Mouse (Mus musculus) embryo, embryonic 11 days (tissue): ENCODE results near the gene Rap1gds1.

Experiments
- DNase-seq: peaks from one replicate; pipeline ENCODE4 v3.0.0-alpha.2; 2015

The Rap1gds1 gene

DNA sequence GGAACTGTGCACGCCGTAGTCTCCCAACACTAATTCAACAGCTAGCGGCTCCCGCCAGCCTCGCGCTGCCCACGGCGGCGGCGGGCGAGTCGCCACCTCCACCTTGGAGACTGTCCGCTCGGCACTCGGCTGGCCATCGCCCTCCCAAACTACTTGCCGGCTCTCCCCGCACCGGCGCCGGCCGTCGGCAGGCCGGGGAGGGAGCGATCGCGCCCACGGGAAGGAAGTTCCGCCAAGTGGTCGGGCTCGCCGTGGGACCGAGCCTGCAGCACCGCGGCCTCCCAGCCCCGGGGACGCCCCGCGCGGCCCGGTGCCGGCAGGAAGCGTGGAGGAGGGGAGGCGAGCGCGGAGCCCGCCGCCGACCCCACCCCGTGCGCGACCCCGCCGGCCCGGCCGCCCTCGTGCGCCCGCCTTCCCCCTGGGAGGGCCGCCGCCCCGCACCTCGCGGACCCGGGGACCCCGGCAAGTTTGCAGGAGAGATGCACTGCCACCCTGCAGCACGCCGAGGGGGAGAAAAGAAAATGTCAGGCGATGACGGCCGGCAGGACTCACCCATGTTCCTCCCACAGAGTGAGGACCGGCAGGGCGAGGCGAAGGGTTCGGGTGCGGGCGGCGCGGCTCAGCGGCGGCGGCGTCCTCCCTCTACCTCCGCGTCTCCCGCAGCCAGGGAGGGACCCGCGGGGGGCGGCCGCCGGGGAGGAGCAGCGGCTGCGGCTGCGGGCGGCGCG, at the start of gene Rap1gds1:
Rap1gds1 (minus strand) TSS at position 718 of the 728 bp plus-strand sequence.
- DNase-seq, result peak; percentile 73

DNA sequence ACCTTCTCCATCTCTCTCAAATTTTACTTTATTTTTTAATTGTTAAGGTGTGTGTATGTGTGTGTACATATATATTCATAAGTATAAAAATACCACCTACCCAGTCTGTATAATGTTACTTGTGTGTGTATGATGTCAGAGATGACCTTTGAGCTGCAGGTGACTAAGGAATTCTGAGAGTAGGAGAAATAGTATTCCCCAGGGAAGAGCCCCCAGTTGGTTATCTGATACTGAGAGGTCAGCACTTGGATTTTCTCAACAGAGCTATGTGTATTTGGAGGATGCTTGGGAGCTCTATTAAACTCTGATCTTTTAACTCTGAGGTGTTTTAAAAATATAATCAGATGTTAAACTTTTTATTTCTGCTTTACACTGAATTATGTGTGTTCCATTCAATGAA, 43.4 kb upstream of the Rap1gds1 start:
- peak; percentile 15 for DNase-seq

DNA sequence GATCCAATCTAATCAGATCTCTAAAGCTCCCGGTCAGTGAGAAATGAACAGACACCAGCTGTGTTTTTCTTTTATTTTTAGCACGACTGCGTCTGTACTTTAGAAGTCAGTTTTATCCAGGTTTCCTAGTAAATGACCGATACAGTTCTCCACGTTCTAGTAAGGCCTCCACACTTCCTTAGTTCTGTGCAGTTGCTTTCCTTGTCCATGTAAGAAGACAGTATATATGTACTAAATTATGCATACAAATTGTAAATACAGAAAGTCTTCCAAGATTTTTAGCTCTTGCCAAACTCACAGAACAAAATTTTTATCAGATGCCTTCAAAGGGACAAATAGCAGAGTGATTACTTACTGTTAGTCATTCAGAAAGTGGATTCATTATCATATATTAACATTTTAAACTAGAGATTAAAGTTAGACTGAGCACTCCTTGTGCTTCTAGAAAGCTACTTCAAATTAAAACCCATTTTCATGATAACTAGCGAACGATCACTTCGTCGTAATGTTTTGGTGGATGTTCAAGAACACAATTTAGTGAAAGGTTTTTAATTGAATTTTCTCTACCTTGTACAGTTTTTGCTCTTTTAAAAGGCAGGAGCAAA, 41.8 kb upstream of the Rap1gds1 start:
- DNase-seq, result no peak

DNA sequence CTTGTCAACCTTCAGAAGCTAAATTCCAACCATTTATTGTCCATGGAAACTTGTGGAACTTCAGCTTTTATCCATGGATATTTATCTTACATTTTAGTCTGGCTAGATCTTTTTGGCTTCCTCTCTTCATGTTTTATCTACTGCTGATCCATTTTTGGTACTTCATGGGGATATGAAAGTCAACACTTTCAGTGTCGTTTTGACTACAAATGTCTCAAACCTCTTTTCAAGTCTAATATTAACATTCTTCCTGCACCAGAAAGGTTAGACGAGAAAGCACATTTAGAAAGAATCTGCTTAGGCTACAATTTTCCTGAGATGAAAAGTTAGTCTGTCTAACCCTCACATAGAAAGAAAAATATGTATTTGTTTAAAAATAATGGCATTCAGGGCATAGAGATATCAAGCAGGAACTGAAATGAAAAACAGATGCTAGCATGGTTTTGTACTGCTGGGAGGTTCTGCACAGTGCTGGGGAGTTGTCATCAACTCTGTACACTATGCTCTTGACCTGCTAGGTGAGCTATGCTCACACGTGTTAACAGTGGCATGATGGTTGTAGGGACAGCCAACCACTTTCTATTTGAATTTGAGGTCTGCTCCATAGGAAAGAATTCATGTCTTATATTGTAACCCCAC, 37.5 kb upstream of the Rap1gds1 start:
- no peak for DNase-seq

DNA sequence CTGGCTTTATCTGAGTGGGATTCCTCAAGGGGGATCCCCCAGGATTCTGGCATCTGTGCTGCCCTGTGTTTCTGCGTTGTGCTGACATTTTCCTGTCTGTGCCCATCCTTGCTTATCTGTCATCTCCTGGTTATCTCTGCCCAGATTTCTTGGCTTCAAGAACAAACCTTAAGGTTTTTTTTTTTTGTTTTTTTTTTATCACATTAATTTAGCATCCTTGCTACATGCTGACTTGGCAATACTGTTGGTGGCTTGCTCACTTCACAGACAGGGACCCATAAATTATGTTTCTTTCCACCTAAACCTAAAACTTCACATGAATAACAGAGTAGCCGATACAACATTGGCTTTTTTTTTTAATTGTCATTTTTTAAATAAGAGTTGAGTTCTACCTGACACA, 36.9 kb upstream of the Rap1gds1 start:
- no peak for DNase-seq

DNA sequence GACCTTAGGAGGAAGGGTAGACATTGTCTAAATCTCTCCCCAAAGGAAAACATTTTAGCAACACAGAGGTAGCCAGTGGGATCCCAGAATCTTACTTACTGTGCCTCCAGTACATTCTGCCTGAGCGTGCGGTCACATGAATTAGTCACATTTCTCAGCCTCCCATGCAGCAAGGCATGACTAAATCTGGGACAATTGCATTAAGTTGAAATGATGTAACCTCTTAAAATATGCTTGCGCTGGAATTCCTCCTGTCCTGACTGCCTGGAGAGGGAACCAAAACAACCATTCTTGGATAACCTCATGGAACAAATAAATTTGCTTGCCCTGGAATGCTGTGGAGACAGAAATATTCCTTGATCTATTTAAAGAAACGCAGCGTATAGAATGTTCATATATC, 33.2 kb upstream of the Rap1gds1 start:
- no peak for DNase-seq

DNA sequence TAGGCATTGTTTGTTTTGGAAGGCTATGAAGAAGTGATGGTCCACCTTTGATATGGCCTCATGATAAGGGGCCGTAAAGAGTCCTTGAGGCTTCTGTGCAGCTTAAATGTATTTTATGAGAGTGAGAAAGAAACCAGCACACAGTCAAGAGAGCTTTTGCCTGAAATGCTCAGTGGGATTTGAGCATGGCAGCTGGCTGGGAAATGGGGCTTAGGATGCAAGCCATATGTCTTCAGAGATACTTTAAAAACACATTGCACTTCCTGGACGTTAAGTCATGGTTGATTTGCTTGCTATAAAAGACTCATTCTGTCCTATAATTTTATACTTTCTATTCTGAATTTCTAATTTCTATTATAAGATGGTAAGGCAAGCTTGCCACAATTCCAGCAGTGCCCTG, 28.9 kb upstream of the Rap1gds1 start:
- DNase-seq, result no peak

DNA sequence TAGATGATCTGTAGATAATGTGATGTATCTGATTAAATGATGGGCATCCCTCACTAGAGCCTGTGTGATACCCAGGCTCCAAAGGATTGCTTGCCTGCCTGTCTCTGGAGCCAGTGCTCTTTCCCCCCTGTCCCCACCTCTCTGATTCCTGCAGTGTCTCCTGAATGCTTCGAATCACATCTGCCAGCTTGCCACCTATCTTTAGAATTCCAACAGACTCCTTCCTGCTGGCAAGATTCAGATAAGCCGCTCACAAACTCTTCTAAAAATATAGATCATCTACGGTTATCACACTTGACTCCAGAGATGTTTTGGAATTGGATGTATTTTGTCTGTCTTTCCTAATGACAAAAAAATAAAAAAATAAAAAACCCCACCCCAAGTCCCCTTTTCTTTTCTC, 28.3 kb upstream of the Rap1gds1 start:
- no peak for DNase-seq

DNA sequence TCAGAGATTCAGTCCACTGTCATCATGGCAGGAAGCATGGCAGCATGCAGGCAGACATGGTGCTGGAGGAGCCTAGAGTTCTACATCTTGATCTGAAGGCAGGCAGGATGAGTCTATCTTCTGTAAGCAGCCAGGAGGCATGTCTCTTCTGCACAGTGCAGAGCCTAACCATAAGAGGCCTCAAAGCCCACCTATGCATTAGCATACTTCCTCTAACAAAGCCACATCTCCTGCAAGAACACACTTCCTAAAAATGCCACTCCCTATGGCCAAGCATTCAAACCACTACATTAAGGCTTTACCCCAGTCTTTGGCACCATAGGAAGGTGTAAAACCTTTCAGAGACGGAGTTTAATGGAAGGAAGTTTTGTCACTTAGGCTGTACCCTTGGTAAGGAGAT, 26.9 kb upstream of the Rap1gds1 start:
- DNase-seq, result no peak

DNA sequence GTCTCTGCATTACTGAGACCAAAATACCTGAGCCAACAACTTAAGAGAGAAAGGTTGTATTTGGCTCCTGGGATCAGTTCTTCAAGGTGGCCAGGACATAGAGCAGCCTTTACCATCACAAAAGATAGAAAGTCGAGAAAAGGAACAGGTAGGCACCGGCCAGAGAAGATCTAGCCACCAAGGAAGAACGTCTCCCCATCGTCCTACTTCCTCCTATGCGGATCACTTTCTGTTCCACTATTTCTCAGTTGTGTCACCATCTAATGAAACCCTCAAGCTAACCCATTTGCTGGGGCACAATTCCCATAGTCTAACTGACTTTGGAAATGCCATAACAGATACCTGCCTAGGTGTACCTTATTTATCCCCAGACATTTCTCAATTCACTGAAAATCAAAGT, 24.3 kb upstream of the Rap1gds1 start:
- no peak for DNase-seq

DNA sequence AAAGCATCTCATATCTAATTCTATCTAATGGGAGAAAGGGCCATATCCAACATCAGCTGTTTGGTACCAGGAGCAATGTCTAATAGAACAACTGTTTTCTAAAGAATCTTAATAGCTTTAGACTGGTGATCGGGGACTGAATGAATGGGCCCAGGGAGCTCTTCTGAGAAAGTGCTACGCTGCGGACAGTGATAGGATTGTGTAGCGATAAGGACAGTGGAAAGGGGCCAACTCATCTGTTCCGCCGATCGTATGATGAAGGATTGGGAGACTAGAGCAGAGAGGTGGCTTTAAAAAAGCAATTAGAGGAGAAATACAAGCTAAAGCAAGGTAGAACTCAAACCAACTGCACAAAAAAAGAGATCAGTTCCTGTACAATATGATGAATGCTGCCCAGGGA, 20.9 kb upstream of the Rap1gds1 start:
- no peak for DNase-seq

DNA sequence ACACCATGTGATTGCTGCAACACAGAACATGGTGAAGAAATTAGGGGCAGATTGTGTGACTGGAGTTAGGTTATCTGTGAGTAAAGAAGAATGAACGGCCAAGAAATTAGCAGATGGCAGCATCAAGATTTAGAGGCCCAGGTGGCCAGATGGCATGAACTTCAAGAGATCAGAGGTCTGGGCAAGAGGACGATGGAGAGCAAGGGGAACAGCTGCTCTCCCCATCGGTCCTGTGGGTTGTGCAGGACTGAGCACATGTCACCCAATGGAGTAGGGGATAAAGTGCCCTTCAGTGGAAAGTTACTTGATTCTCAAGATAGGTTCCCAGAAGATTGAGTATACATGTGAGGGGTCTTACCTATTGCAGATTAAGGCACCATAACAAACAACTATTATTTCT, 13.5 kb upstream of the Rap1gds1 start:
- no peak for DNase-seq

DNA sequence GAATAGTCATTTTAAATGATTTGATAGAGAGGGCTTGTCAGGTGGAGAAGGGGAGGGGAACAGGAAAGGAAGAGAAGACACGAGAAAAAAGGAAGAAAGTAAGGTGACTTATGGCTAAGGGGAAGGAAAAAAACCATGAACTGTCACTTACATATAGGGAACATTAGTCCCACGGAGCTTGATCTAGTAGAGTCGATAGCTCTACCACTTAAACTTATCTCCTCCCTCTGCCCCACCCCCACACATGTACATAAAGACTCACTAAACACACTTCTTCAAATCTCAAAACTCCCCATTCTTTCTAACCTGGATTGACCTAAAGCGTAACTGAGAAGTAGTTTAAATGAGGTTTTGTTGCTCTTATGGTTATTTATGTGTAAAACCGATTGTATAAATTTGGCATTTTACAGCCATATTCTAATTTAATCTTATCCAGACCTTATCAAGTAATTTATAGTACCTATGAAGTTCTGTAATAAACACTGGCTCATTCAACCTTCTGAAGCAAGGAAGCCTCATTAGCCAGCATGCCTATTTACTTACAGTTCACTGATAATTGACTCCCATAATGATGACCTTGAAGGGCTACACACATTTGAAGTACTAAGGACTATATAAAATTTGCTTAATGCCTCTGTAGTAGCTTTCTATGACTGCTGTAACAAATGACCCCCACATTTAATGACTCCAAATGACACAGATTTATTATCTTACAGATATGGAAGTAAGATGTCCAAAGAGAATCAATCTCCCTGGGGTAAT, 9.0 kb upstream of the Rap1gds1 start:
- DNase-seq, result no peak

DNA sequence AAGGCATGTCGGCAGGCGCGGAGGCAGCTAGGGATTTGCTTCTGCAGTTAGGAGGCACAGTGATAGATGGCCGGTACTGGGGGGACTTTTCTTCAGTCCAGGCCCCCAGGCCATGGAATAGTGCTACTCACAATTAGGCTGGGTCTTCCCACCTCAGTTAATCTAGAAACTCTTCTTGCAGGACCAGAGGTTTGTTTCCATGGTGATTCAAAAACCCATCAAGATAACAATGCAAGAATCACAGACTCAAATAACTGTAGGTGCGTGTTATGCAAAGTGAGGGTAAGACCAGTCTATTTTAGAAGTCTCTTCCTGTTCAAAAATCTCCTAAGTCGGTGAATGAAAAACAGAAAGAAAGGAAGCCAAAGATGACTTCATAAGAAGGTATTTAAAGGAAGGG, 4.8 kb upstream of the Rap1gds1 start:
- DNase-seq, result no peak

DNA sequence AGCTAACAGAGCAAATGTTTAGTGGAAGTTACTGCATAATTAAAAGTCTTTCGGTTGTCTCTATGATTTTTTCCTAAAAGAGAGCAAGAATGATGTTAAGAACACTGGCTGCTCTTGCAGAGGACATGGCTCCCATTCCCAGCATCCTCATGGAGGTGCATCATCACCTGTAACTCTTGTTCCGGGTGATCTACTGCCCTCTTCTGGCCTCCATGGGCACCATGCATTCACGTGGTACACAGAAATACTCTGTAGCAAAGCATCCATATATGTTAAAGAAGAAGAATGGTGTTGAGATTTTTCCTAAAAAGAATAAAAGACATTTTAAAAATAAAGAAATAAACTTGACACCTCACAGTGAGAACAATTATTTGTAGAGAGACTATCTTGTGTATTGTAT, 3.0 kb upstream of the Rap1gds1 start:
- no peak for DNase-seq

DNA sequence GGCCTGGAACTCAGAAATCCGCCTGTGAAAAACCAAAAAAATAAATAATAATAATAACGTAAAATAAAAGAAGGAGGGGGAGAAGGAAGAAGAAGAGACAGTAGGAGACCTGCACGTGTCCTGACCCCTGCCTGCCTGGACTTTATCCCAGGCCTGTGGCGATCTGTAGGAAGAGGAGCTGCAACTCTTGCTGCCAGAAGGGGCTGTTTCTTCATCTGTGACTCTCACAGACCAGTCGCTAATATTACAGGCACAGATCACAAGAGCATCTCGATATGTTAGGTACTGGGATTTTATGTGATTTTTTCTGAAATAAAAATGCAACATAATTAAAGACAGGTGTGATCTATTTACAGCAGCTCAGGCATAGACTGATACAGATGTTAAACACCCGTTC, 1.1 kb upstream of the Rap1gds1 start:
- DNase-seq, result peak; percentile 28

DNA sequence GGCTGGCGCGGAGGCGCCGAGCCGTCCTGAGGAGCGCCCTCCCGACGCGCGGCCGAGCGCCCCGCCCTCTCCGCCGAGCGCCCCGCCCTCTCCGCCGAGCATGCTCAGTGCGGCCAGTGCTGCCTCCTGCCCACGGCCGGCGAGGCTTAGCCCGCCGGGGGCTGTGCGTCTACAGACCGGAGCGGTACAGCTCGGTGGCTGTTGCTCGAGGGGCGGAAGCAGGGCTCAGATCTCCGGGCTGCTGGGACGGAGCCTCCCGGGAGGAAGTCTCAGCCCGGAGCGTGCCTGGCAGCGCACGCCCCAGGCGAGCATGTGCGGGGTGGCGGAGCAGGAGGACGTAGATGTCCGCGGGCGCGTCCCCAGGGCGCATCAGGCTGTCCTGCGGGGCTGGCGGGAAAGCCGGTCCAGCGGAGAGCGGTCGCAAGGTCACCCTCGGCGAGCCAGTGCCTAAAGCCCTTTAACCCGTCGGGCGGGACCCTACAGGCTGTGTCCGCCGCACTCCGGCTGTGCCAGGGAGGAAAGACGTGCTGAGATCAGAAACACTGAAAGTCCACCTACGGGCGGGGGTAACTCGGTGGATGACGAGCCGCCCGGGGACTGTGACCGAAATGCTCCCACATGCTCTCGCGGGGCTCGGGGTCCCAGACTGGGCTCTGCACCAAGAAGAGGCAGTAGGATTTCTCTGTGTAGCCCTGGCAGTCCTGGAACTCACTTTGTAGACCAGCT, 495 bp upstream of the Rap1gds1 start:
- DNase-seq, result peak; percentile 94

DNA sequence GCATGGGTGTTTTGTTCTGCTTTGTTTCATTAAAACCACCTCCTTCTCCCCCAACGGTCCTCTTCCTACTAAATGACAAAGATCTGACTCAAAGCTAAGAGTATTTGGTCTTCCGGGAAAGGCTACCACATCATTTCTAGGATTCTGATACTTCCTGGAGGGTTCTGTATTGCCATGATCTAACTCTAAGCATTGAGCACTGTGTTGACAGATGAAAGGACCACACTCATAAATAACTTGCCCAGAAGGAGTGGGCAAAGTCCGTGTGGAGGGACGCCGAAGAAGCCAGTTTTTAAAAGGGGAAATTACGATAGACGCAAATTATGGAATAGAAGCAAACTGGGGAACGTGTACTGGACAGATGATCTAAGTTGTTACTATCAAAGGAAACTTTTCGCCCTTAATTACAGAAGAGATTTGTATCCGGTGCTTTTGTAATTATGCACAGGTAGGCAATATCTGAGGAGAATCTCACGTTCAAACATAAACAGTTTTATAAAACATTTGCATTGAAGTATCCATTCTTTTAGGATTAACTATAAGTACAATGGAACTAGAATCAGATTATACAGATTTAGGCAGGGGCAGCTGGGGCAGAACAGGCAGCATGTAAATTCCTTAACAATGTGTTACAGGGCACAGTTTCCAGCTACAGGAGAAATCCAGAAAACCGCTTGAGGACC, 1.1 kb downstream of the Rap1gds1 start:
- DNase-seq, result peak; percentile 28

DNA sequence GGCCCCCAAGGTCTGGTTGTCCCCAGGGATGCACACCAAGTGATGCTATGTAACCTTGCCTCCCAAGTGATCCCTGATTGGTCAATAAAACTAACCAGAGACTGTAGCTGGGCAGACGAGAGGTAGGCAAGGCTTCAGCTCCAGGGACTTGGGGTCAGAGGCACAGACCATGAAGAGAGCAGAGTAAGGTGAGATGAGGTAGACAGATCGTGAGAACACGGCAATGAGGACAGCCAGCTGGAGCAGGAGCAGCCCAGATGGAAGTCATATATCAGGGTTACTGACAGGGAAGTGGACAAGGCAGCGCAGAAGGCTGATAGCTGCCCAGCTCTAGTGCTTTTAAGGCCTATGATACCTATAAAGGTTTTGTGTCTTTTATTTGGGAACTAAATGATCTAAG, 5.5 kb downstream of the Rap1gds1 start:
- peak; percentile 10 for DNase-seq

DNA sequence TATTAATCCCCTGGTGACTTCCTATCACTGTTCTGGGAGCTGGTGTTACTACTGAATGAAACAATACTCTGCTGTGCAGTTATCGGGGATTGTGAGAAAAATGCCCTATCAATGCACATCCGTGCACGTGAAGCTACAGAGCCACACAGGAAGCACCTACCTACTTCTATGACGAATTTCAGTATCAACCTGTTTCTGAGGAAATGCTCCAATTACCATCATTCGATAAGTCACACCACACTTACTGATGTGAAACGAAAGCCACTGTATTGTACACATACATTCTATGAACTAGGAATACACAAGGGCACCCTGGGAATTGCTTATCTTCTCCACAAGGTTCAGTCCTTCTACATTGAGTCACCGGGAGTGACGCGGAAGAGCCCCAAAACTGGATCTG, 10.9 kb downstream of the Rap1gds1 start:
- no peak for DNase-seq

DNA sequence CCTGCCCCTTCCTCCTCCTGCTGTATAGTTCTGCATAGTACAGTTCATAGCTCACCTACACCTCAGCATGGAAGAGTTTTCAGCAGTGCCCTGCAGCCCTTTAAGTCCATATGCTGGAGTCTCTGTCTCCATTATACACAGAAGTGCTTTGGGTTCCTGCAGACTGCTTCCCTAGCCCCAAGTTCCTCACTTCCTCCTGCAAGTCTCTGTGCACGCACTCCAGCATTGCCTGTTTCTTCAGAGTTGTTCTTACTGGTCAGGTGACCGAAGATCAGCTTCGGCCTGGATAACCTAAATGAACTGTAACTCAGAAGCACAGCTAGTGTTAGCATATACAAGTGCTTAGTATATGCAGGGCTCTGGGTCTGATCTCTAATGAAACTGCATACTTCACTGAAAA, 12.9 kb downstream of the Rap1gds1 start:
- DNase-seq, result no peak
